Mouse (Mus musculus): ENCODE measurements around the gene Tmem26.
"Not testable (repeated sequence)": the region's sequence is repeated elsewhere in the genome, so short reads cannot be mapped to it uniquely, and the experiment has no call there.

The Tmem26 gene

GRCm38 (mm10) chr10:68723568-68724360 lies at the start of gene Tmem26:
Gene Tmem26, plus strand, starts transcription at chr10:68723646.
- DNase-seq (ENCODE audit: low spot score), result no peak

DNA sequence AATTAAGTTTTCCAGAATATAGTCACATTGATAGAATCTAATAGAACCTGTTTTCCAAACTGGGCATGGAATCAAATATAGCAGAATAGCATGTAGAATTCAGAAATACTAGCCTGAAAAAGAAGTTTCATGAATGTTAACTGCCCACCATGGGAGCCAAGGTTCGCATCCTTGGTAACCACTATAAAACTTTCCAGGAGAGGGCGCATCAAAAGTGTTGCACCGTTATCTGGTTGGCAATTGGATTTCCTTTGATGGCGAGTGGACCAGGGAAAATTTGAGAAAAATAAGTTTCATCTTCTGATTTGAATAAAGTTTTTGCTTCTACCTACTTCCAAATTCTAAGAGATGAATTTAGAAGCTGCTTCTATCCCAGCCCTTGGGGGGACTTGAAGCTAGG lies 44.8 kb upstream of the Tmem26 start:
- DNase-seq (ENCODE audit: low spot score), result no peak

- DNase-seq (ENCODE audit: low spot score), result no peak
These were observed 42.2 kb upstream of the Tmem26 start for GRCm38 (mm10) chr10:68681233-68681632.

GRCm38 (mm10) chr10:68685510-68685909 lies 37.9 kb upstream of the Tmem26 start:
- DNase-seq (ENCODE audit: low spot score), result no peak

DNA sequence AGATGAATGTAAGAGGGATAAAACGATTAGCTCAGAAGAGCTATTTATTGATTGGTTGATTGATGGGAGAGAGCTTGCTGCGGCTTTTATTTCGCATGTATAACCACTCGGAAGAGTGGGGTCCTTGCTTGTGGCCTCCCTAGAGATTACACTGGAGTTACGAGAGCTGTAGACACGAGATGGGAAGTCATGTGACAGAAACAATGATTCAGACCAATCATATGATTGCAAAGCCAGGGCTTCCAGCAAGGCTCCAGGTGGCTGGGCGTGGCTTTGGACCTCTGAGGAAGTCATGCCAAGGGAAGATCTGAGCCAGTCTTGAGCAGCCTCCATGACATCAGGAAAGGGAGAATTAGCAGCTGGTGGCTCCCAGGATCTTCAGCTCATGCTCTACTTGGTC lies 32.3 kb upstream of the Tmem26 start:
- no peak for DNase-seq (ENCODE audit: low spot score)

- no peak for DNase-seq (ENCODE audit: low spot score)
These were observed 31.0 kb upstream of the Tmem26 start for GRCm38 (mm10) chr10:68692401-68692800.

- no peak for DNase-seq (ENCODE audit: low spot score)
These were observed 27.6 kb upstream of the Tmem26 start for GRCm38 (mm10) chr10:68695760-68696336.

DNA sequence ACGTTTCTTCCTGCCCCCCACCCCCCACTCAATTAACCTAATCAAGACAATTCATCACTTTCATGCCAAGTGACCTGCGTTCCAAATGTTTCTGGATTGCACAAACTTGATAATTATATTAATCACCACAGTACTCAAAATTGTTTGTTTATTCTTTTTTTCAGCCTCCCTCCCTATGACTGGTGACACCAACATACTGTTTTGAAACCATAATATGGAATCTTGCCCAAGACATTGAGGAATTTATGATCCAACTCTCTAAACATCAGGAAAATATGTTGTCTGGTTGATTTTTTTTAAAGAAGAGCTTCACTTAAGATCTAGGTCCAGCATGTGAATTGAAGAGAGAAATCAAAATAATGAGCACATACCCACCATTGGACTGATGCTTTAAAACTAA lies 19.2 kb upstream of the Tmem26 start:
- DNase-seq (ENCODE audit: low spot score), result no peak

- DNase-seq (ENCODE audit: low spot score), result no peak
These were observed 17.9 kb upstream of the Tmem26 start for GRCm38 (mm10) chr10:68705471-68706036.

DNA sequence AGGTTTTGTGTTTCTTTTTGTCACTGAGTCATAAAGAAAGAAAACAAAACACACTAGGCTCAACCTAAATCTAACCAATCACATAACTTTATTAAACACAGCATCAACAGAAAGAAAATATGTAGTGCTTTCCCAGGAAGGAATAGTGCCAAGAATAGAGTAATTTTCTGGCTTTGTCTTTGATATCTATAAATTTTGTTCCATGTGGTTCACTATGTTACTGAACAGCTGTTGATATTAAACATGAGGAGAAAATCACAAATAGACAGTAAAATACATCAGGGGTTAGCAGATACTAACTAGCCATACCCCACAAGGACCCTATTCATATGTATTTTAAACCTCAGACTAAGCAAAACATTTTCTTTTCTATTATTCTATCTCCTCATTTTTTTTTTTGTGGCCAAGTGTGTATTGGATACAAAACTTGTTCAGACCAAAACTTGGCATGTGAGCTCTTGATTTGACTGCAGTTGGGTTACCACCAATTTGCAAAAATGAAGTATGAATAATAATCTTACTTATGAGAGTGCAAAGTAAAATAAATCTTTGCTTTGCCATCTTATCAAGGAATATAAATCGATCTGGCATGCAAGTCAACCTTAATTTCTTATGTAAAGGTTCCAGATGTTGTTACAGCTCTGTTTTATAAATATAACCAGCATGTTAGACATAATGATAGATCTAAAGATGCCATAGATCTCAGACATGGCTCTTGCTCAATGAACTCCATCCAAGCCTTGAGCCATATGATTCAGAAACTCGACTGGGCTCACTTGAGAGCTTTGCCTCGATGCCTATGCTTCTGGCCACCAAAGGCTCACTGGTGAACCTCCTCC lies 16.2 kb upstream of the Tmem26 start:
- DNase-seq (ENCODE audit: low spot score), result peak; percentile 11

- no peak for DNase-seq (ENCODE audit: low spot score)
These were observed 10.5 kb upstream of the Tmem26 start for GRCm38 (mm10) chr10:68712926-68713325.

DNA sequence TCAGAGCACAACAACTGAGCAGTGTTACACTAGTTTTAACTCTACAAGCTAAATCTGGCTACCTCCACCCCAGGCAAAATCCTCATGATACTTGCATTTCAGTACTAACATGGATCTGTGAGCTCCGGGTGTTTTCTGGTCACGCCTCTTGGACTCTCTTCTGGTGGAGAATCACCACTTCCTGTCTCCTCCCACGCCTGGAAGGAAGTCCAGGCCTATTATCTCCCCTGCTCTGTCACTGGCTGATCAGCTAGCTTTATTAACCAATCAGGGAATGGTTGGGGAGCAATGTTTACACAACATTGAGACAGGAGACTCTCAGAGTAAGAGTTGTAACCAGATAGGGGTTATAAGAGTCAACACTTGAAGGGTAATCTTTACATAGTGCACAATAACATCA lies 9.1 kb upstream of the Tmem26 start:
- no peak for DNase-seq (ENCODE audit: low spot score)

DNA sequence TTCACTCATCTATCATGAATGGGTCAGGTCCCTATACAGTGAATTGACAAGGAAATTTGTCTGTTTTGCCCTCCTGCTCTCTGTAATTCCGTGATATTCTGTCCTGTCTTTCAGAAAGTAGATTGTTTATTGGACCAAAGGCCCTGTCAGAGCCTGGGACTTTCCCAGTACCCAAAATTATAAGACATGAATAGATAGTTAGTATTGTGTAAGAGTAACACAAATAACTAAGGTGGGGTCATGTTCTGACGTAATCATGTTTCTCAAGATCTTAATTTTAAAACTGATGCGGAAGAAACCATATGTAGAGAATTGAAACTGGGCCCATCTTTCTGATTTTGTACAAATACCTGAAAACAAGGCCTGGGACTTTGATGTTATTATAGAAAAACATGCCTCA lies 8.1 kb upstream of the Tmem26 start:
- no peak for DNase-seq (ENCODE audit: low spot score)

GRCm38 (mm10) chr10:68718375-68718774 lies 5.1 kb upstream of the Tmem26 start:
- DNase-seq (ENCODE audit: low spot score), result no peak

GRCm38 (mm10) chr10:68720887-68721400 lies 2.5 kb upstream of the Tmem26 start:
- no peak for DNase-seq (ENCODE audit: low spot score)

GRCm38 (mm10) chr10:68723015-68723414 lies 431 bp upstream of the Tmem26 start:
- no peak for DNase-seq (ENCODE audit: low spot score)

DNA sequence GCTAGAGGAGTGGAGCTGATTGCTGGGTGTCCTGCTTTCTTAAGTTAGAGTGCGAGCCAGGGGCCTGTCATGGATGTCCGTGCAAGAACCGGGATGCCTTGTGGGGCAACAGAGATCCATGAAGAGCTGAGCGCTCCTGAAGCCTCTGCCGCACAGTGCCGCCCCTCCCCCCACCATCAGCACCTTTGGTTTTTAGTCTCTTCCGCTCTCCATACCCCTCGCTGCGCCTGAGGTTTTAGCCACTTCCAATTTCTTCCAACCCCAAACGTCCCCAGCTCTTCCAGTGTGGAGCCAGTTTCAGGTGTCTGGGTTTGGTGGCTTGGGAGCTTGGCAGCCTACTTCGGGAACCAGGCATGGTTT lies 895 bp downstream of the Tmem26 start:
- no peak for DNase-seq (ENCODE audit: low spot score)

GRCm38 (mm10) chr10:68727464-68727863 lies 4.0 kb downstream of the Tmem26 start:
- no peak for DNase-seq (ENCODE audit: low spot score)

GRCm38 (mm10) chr10:68735621-68736020 lies 12.2 kb downstream of the Tmem26 start:
- no peak for DNase-seq (ENCODE audit: low spot score)

DNA sequence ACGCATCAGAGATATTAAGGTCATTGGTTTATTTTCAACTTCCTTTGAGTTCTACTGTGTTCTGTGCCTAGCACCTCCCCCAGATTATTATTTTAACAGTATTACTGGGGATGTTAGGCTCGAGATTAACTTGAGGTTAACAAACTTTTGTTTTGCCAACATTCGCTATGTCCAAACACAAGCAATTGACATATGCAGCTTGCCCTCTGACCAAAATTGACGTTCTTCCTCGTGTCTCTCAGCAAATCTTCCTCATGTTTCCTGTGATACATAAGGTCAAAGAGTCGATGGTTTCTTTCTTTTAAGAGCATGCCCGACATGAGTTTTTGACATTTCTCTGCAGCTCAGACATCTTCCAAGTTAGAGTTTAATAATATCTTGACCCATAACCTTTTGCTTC lies 13.9 kb downstream of the Tmem26 start:
- no peak for DNase-seq (ENCODE audit: low spot score)

- not testable (repeated sequence) for DNase-seq (ENCODE audit: low spot score)
These were observed 15.5 kb downstream of the Tmem26 start for GRCm38 (mm10) chr10:68738981-68739380.

- no peak for DNase-seq (ENCODE audit: low spot score)
These were observed 16.8 kb downstream of the Tmem26 start for GRCm38 (mm10) chr10:68740251-68740650.

Measured in layer of hippocampus, adult 9-10 months (tissue).